Mouse (Mus musculus) stomach, embryonic 14.5 days (tissue): ENCODE data around the gene 2610021A01Rik. TPM values are rescaled to one million over a fixed set of nuclear protein-coding genes. Genes with fewer than 3 reads are reported as not detected.
"Not testable (repeated sequence)": the region's sequence is repeated elsewhere in the genome, so short reads cannot be mapped to it uniquely, and the experiment has no call there.

ENCODE experiments used
- ATAC-seq: fragments of 200-750 bp; cut with Nextera tagmentation; 2 replicates; pipeline ENCODE4 v1.8.0; 2017; ENCODE audit warnings: low read depth, moderate TSS enrichment; ENCODE audit not compliant: insufficient number of reproducible peaks, insufficient read depth, low FRiP score
- H3K27ac ChIP-seq: fragments of 300-500 bp; sonication (generic); 2 replicates; pipeline ENCODE4 v1.5.1; 2014; ENCODE audit warnings: mild to moderate bottlenecking, low read length, moderate library complexity, mixed read lengths
- H3K27me3 ChIP-seq: fragments of 300-500 bp; sonication (generic); 2 replicates; pipeline ENCODE4 v1.6.1; 2014; ENCODE audit warnings: low read length, control low read depth, mixed read lengths; ENCODE audit not compliant: control insufficient read depth, insufficient read depth
- H3K36me3 ChIP-seq: fragments of 300-500 bp; sonication (generic); 2 replicates; pipeline ENCODE4 v1.6.1; 2014; ENCODE audit warnings: mild to moderate bottlenecking, control low read depth, low read length, moderate library complexity, mixed read lengths; ENCODE audit not compliant: control insufficient read depth, insufficient read depth
- H3K4me1 ChIP-seq: fragments of 300-500 bp; sonication (generic); 2 replicates; pipeline ENCODE4 v1.6.1; 2014; ENCODE audit warnings: low read length, control low read depth, mixed read lengths; ENCODE audit not compliant: control insufficient read depth, insufficient read depth
- H3K4me2 ChIP-seq: fragments of 300-500 bp; sonication (generic); replicated peaks from 2 replicates; pipeline ENCODE4 v1.6.1; 2014; ENCODE audit warnings: low read depth, low read length, control low read depth
- H3K4me3 ChIP-seq: fragments of 300-500 bp; sonication (generic); 2 replicates; pipeline ENCODE4 v1.5.1; 2014; ENCODE audit warnings: low read depth, low read length, control low read depth
- H3K9ac ChIP-seq: fragments of 300-500 bp; sonication (generic); replicated peaks from 2 replicates; pipeline ENCODE4 v1.6.1; 2014; ENCODE audit warnings: low read depth, mild to moderate bottlenecking, control low read depth, low read length, moderate library complexity, mixed read lengths
- H3K9me3 ChIP-seq: fragments of 300-500 bp; sonication (generic); 2 replicates; pipeline ENCODE4 v1.6.1; 2016; ENCODE audit warnings: low read depth, low read length, control low read depth; ENCODE audit not compliant: control insufficient read depth
- WGBS: fragments of 180-500 bp; shearing (Covaris S2); extraction: QIAGEN DNeasy Blood & Tissue Kit; methylation state at CpG from one replicate; pipeline ENCODE4 v1.1.7; 2014; 5-methylcytosine and 5-hydroxymethylcytosine counted together
- polyA plus RNA-seq: library from polyadenylated mRNA; unstranded; fragments of >200 nt; fragmentation: Nextera tagmentation; extraction: Ambion mirVana; gene quantifications from 2 replicates; pipeline ENCODE4 v1.2.1, GENCODE M21; 2014

The 2610021A01Rik gene
- 13.8 and 14.2 TPM in 2 replicates for polyA plus RNA-seq

GRCm38 (mm10) chr7:41599034-41599813 is at the start of gene 2610021A01Rik:
Gene 2610021A01Rik, plus strand, starts transcription at chr7:41599230.
- no peaks in the 10 kb centered on the region for H3K27me3 ChIP-seq
- no peaks in the 10 kb centered on the region for H3K4me1 ChIP-seq
- peak within 1 kb of the TSS; percentile 48 for H3K9ac ChIP-seq
- 0 out of 2 replicates have a peak within 1 kb of the TSS, but pooled peaks have one; percentile 33 for H3K27ac ChIP-seq
- ATAC-seq = peak; percentile 98
- no peaks in the 10 kb centered on the region for H3K9me3 ChIP-seq
- no peaks in the 10 kb centered on the region for H3K36me3 ChIP-seq
- peak within 1 kb of the TSS; percentile 61 for H3K4me3 ChIP-seq
- H3K4me2 ChIP-seq = peak within 1 kb of the TSS; percentile 49
- WGBS = under 1% methylated on average over 41 of the region's 41 CpGs

DNA sequence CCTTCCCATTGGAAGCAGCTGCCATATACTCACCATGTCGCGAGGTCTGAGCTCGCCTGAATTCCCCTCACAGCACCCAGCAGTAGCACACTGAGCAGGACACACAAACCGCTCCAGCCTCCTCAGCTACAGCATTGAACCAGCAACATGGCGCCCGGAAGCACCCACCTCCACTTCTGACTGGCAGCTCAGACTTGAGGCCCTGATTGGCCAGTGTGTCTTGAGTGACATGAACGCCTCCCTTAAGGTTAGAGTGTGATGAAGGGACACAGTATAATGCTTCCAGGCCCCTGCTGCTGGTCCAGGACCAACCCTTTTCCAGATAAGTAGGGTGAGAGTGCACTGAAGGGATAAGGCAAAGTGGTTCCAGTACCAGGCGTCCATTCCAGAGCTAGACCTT is 38.3 kb upstream of the 2610021A01Rik start:
- ATAC-seq = no peak
- H3K4me1 ChIP-seq = no peaks in the 10 kb centered on the region
- H3K9me3 ChIP-seq = no peaks in the 10 kb centered on the region; the same call in 1 of the 2 replicates
- no peak overlapping the region for H3K27ac ChIP-seq
- no peak overlapping the region for H3K4me2 ChIP-seq
- no peaks in the 10 kb centered on the region for H3K27me3 ChIP-seq
- no peak overlapping the region for H3K9ac ChIP-seq
- no peak overlapping the region for H3K4me3 ChIP-seq
- no peaks in the 10 kb centered on the region for H3K36me3 ChIP-seq
- WGBS = 65% methylated on average over 8 of the region's 8 CpGs

DNA sequence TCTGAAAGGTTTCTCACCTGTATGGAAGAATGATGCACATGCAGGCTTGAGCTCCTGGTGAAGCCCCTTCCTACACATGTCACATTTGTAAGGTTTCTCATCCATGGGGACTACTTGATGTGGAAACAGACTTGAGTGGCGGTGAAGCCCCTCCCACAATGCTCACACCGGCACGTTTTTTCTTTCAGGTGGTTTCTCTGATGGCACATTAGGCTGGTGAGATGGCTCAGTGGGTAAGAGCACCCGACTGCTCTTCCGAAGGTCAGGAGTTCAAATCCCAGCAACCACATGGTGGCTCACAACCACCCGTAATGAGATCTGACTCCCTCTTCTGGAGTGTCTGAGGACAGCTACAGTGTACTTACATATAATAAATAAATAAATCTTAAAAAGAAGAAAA is 25.5 kb upstream of the 2610021A01Rik start, which contains the start of gene Gm6871:
TSS of gene Gm6871 (minus strand) at position 101 of the 400 bp plus-strand sequence.
- not testable (repeated sequence) for H3K4me2 ChIP-seq, H3K27me3 ChIP-seq, H3K9me3 ChIP-seq, H3K4me3 ChIP-seq, H3K36me3 ChIP-seq, ATAC-seq, H3K9ac ChIP-seq, H3K4me1 ChIP-seq, H3K27ac ChIP-seq
- WGBS = 90% methylated on average over 5 of the region's 6 CpGs

GRCm38 (mm10) chr7:41577956-41578355 is 21.1 kb upstream of the 2610021A01Rik start:
- H3K9ac ChIP-seq = no peak overlapping the region
- no peaks in the 10 kb centered on the region for H3K36me3 ChIP-seq
- no peak overlapping the region for H3K4me3 ChIP-seq
- H3K27ac ChIP-seq = no peak overlapping the region
- no peak for ATAC-seq
- H3K4me1 ChIP-seq = no peaks in the 10 kb centered on the region
- H3K4me2 ChIP-seq = no peak overlapping the region
- H3K9me3 ChIP-seq = no peaks in the 10 kb centered on the region
- H3K27me3 ChIP-seq = no peaks in the 10 kb centered on the region
- 79% methylated on average over 2 of the region's 2 CpGs for WGBS

GRCm38 (mm10) chr7:41582028-41582427 is 17.0 kb upstream of the 2610021A01Rik start:
- ATAC-seq = no peak
- Histone ChIP-seq H3K9me3 (no peaks in the 10 kb centered on the region), H3K27ac (no peak overlapping the region), H3K36me3 (no peaks in the 10 kb centered on the region), H3K27me3 (no peaks in the 10 kb centered on the region), H3K4me3 (no peak overlapping the region), H3K9ac (no peak overlapping the region), H3K4me1 (no peaks in the 10 kb centered on the region), H3K4me2 (no peak overlapping the region)

GRCm38 (mm10) chr7:41587831-41588230 is 11.2 kb upstream of the 2610021A01Rik start:
- not testable (repeated sequence) for H3K27ac ChIP-seq, H3K4me3 ChIP-seq, H3K36me3 ChIP-seq, H3K4me1 ChIP-seq, H3K27me3 ChIP-seq, H3K4me2 ChIP-seq, ATAC-seq, H3K9me3 ChIP-seq, H3K9ac ChIP-seq

GRCm38 (mm10) chr7:41598615-41599014 is 415 bp upstream of the 2610021A01Rik start:
- 43% methylated on average over 5 of the region's 5 CpGs for WGBS
- H3K4me2 ChIP-seq = peak overlapping the region; percentile 49
- H3K9ac ChIP-seq = no peak overlapping the region; the same call in 1 of the 2 replicates
- no peak overlapping the region for H3K27ac ChIP-seq
- no peak for ATAC-seq
- H3K4me1 ChIP-seq = no peaks in the 10 kb centered on the region
- H3K36me3 ChIP-seq = no peaks in the 10 kb centered on the region
- peak overlapping the region; percentile 61 for H3K4me3 ChIP-seq
- no peaks in the 10 kb centered on the region for H3K27me3 ChIP-seq
- no peaks in the 10 kb centered on the region for H3K9me3 ChIP-seq

DNA sequence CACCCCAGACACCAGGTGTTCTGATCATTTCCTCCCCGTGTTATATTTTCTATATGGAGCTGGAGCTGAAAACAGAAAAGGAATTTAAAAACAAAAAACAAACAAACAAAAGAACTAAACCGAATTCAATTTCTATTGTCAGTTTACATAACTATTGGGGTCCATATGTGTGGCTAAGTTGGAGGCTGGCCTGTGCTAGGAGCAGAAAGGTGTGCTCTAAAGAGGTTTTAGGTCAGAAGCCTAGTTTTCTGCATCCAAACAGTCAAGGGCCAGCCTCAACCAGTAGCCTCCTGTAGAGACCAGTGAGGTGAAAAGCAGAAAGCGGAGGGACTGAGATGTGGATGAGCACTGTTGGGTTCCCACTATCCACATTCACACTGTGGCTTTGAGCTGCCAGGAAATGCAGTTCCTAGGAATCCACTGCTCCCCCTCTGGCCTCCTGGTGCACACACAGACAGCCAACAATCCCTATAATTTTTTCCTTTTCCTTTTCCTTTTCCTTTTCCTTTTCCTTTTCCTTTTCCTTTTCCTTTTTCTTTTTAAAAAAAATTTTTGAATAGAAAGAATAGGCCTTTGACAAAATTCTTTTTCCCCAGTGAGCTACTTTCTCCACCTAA is 1.0 kb downstream of the 2610021A01Rik start:
- H3K9me3 ChIP-seq = no peaks in the 10 kb centered on the region
- H3K36me3 ChIP-seq = no peaks in the 10 kb centered on the region
- ATAC-seq = no peak
- H3K9ac ChIP-seq = no peak overlapping the region; the same call in 1 of the 2 replicates
- peak overlapping the region; percentile 61 for H3K4me3 ChIP-seq
- no peak overlapping the region for H3K27ac ChIP-seq
- no peaks in the 10 kb centered on the region for H3K4me1 ChIP-seq
- WGBS = 14% methylated on average over 3 of the region's 3 CpGs
- no peaks in the 10 kb centered on the region for H3K27me3 ChIP-seq
- peak overlapping the region; percentile 49 for H3K4me2 ChIP-seq
